Mouse (Mus musculus): ENCODE results near the gene Prl3d2.
"Not testable (repeated sequence)": the region's sequence is repeated elsewhere in the genome, so short reads cannot be mapped to it uniquely, and the experiment has no call there.

Gene Prl3d2

DNA sequence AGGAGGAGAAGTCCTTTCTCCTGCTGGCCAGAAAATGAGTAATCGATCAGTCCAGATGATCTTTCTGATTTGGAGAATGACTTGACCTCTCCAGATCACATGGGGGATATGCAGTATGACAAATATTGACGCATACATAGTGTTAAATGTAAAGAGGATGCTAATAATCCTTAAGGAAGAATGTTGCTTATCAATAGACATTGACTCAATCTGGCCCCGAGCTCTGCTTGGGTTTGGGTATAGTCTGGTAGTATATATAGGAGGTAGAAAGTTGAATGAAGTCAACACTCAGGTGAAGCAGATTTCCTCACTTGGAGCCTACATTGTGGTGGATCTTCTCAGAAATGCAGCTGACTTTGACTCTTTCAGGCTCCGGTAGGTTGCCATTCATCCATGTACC, at the start of gene Prl3d2:
Prl3d2 (plus strand) TSS at position 301 of the 400 bp plus-strand sequence.
- not testable (repeated sequence) for DNase-seq (ENCODE audit: low read depth, low spot score)

DNA sequence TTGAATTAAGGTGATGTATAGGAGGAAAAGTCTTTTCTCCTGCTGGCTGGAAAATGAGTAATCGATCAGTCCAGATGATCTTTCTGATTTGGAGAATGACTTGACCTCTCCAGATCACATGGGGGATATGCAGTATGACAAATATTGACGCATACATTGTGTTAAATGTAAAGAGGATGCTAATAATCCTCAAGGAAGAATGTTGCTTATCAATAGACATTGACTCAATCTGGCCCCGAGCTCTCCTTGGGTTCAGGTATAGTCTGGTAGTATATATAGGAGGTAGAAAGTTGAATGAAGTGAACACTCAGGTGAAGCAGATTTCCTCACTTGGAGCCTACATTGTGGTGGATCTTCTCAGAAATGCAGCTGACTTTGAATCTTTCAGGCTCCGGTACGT, 27.6 kb upstream of the Prl3d2 start, which contains the start of gene Prl3d1:
Prl3d1 (plus strand) TSS at position 301 of the 400 bp plus-strand sequence.
- DNase-seq (ENCODE audit: low read depth, low spot score) = not testable (repeated sequence)

DNA sequence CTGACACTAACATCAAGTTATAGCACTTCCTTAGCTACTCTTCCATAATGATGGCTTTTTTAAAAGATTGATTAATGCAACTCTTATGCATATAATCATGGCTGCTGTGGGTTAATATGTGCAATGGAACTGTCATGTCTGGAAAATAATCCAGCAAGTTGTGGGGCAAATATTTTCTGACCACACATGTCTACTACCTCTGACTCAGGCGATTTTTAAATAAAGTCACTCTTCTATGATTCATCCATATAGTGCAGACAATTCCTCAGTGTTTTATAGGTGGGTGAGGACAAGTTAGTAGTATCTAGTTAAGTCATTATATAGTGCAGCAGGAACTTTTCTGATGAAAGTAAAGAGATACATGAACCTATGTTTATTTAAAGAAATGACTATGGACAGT, 26.8 kb downstream of the Prl3d2 start:
- no peak for DNase-seq (ENCODE audit: low read depth, low spot score)

DNA sequence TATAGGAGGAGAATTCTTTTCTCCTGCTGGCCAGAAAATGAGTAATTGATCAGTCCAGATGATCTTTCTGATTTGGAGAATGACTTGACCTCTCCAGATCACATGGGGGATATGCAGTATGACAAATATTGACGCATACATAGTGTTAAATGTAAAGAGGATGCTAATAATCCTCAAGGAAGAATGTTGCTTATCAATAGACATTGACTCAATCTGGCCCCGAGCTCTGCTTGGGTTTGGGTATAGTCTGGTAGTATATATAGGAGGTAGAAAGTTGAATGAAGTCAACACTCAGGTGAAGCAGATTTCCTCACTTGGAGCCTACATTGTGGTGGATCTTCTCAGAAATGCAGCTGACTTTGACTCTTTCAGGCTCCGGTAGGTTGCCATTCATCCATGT, 35.0 kb downstream of the Prl3d2 start, which contains the start of gene Prl3d3:
Prl3d3 (plus strand) TSS at position 301 of the 400 bp plus-strand sequence.
- not testable (repeated sequence) for DNase-seq (ENCODE audit: low read depth, low spot score)
